Mouse (Mus musculus) layer of hippocampus, adult 9-10 months (tissue): ENCODE results near the gene Jmjd1c.

Experiments
- DNase-seq: peaks from one replicate; pipeline ENCODE4 v3.0.0; 2022; ENCODE audit warnings: low spot score

Gene Jmjd1c

GRCm38 (mm10) chr10:67302340-67302739, 206.4 kb downstream of the Jmjd1c start:
- no peak for DNase-seq
